Mouse (Mus musculus) gastrocnemius, postnatal 4 days (tissue): ENCODE measurements at regions not wholly inside any gene's neighbourhood (a gene's known extent, or its start where the extent isn't known, plus 50 kb on each side); places are given as distances from the start of the nearest gene placed in this dataset.
A peak's percentile ranks its signal among the peaks of the same experiment; 100 is the strongest.

Experiments used
- DNase-seq, 2 experiments: peaks; one replicate each; pipeline ENCODE4 v3.0.0; 2021 to 2022; ENCODE audit warnings: low spot score in 2 of 2, mixed read lengths in 2 of 2

DNA sequence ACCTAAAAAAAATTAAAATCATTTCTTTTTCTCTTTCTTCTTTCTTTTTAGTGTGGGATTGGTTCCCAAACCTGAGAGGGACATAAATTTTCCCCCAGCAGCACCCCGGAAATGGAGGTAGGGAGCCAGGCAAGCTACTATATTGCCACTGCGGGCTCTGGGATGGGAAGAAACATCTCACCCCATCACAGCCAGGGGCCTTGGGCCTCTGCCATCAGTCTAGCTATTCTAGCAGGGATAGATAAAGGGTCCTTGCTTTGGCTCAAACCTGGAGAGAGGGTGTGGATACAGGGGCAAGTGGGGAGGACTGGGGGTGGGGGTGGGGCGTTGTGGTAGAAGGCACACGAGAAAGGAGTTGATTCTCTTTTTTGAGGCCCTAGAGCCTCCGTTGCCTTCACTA lies 116.3 kb upstream of the Lhx1 start:
- DNase-seq: no peak

DNA sequence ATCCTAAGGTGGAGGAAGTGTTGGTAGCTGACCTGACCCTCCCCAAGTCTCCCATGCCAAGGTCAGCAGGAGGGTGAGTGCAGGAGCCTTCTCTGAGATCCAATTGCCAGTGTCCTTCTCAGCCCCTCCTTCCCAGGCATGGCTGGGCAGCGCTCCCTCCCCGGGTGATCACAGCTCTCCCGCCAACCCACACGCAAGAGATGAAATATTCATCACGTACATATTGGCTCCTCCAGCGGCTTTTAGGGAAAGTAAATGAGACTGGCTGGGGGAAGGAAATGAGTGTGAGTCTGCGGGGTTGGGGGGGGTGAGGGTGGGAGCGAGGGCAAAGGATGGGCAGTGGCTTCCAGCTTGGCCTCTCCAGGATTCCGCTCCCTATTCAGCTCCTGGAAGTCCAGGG lies 113.0 kb upstream of the Lhx1 start:
- DNase-seq: no peak

DNA sequence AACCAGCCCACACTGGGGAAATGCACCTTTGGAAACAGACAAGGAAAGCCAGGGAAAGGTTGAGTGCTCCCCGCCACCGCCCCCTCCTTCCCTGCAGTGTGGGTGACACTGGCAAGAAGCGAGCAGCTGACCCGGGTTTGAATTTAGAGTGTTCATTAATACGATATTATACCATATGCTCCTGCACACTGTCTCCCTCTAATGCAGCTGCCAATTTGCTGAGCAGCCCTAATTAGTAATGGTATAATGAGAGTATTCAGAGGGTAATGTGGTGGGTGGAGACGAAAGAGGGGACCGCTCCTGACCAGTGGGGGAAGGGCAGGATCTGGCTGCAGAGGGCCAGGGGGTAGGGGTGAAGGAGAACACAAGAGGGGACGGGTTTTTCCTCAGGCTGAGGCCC lies 111.9 kb upstream of the Lhx1 start:
- no peak for DNase-seq

DNA sequence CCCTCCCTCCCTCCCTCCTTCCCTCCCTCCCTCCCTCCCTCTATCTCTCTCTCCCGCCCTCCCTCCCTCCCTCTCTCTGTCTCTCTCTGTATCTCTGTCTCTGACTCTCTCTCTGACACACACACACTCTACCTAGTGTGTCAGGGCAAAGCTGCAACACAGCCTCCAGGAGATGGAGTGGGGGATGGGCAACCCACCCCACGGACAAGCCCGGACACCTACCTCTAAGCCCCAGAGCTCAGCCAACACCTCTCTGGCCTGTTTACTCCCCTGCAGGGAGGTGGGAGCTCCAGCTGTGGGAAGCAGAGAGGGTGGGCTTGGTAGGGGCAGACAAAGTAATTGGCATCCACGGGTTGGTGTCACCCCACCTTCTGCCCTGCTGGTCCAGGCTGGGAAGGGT lies 109.7 kb upstream of the Lhx1 start:
- DNase-seq: no peak

DNA sequence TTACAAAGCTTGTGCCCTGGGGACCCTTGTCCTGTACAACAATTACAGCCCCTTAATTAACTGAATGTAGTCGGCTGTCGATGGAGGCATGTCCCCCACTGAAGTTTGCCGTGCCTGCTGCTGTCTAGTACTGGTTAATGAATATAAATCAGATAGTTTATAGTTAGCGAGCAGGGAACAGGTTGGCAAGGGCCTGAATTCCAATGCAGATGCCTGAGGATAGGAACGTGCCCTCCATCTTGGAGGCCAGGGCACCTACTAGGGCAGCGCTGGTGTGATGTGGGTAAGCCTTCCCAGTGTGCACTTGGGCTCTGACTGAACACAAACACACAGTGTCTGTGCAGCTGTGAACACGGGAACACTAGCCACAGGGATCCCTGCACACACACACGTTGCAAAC lies 108.0 kb upstream of the Lhx1 start:
- no peak for DNase-seq

DNA sequence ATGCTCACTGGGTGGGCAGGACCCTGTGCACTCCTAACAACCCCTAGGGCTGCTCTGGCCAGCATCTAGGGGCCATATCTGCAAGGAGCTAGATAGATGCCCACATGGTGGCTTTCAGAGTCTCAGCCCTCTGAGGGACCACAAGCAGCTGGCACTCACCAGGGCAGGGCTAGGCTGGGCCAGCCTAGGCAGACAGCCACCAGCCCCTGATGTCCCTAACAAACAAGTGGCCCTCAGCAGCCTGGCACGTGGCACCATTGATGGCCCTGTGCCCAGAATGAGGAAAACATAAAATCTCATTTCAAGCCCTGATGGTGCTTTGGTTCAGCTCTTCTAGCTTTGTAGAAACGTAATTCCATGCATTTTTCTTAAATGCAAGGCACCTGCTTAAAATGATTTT lies 102.8 kb upstream of the Lhx1 start:
- peak in 1 of 2 experiments; percentile 23 for DNase-seq

DNA sequence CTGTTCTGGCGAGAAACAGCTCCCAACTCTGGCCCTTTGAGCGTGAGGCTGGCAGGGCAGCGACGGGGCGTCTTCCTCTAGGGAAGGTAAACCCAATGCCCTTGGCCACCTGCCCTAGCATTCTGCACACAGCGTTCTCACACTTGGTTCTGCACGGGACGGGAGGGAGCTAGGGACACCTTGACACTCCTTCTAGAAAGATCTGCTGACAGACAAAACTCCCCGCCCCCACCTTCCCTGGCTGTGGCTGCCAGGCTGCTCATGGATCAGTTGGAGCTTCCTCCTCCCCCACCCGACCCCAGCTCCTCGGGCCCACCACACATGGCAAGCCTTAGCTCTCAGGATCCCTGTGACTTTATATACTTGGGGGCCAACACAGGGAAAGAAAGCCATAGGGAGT lies 102.3 kb upstream of the Lhx1 start:
- no peak for DNase-seq

DNA sequence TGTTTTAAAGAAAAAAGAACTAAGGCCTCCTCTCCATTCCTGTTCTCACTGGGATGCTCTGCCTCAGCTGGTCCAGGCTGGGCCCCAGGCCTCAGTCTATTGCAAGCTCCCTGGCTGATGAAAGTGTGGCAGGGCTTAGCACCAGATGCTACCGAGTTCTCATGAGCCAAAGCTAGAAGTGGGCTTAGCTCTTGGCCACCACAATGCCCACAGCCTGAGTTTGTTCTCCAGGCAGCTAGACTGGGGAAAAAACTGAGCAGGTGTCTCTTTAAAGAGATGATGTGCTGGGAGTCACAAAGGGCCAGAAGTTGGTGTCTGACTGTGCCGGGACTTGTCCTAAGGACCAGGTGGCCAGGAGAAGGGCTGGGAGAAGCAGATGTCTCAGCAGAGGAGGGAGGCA lies 101.9 kb upstream of the Lhx1 start:
- DNase-seq: no peak

DNA sequence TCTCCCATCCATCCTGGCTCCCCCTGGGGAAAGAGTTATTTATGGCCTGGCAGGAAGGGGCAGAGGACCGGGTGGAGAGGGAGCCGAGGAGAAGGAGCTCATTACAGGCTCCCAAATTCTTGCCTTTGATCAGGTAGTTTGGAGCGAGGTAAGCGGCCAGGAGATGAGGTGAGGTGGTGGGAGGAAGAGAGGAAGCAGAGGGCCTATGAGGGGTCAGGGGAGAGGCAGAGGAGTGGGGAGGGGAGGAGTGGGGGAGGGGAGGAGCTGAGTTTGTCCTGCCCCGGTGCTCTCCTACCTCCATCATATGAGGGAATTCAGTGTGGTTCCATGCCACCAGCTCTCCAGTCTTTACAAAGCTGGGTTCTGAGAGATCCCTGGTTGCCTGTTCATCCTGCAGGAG lies 98.8 kb upstream of the Lhx1 start:
- DNase-seq: no peak

DNA sequence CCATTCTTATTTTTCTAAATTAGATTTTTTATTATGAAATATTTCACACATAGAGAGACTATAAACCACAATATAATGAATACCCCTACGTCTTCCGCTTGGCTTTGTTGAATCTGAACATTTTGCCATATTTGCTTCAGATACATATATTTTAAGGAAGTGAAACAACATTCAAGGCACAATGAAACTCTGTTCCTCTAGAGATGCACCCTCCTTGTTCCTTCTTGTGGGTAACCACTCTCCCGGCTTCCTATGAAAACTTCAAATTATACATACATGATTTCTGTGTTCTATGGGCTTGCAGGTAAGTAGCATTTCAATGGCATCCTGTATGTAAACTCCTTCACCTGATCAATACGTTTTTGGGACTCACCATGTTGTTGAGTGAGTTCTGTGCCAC lies 94.4 kb upstream of the Lhx1 start:
- no peak for DNase-seq

DNA sequence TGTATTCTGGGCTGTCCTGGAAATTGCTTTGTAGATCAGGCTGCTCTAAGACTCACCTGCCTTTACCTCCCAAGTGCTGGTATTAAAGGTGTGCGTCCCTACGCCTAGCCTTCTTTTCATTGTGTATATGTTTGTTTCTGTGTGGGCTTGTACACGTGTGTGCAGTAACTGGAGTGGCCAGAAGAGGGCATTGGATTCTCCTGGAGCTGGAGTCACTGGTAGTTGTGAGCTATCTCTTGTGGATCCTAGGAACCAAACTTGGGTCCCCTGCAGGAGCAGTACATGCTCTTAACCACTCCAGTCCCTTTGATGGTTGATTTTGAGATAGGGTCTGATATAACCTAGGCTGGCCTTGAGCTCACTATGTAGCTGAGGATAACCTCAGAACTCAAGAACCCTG lies 93.2 kb upstream of the Lhx1 start:
- DNase-seq: no peak

DNA sequence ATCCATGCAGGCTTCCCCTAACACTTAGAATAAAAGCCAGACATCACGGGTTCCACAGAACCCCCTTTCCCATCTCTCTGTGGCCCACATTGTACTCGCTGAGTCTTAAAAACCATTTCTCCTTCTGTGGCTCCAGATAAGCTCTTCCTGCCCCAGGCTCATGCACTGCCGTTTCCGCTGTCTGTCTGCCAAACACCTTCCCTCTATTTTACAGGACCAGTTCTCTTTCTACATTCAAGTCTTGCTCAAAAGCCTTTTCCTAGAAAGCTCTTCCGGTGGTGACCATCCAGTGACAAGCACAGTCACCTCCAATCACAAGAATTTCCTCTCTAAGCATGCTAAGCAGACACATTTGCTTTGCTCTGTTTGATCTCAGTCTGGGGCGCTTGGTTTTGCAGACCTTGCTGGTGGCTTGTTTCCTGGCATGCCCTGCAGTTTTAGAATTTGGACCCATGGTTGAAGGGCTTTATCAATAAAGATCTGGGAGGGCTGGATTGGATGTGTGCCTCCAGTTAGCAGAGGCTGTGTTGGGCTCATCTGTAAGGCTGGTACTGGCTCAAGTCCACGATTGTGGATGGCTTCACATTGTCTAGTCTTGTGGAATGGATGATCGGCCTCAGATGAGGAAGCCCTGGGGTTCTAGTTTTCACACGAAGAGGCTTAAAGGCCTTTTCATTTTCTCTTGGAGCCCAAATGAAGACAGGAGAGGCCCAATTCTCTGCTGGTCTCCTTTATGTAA lies 87.8 kb upstream of the Lhx1 start:
- DNase-seq: no peak

DNA sequence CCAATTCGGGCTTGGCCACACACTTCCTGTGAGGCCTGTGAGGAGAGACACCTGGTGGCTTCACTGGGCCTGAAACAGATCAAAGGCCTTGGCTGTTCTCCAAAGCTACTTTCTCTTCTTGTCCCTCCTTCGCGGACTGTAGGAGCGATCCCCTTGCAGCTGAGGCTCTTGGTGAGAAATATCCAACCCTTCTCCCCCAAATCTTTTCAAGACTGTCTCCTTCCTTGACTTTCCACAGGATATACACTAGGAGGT lies 86.2 kb upstream of the Lhx1 start:
- DNase-seq: no peak

DNA sequence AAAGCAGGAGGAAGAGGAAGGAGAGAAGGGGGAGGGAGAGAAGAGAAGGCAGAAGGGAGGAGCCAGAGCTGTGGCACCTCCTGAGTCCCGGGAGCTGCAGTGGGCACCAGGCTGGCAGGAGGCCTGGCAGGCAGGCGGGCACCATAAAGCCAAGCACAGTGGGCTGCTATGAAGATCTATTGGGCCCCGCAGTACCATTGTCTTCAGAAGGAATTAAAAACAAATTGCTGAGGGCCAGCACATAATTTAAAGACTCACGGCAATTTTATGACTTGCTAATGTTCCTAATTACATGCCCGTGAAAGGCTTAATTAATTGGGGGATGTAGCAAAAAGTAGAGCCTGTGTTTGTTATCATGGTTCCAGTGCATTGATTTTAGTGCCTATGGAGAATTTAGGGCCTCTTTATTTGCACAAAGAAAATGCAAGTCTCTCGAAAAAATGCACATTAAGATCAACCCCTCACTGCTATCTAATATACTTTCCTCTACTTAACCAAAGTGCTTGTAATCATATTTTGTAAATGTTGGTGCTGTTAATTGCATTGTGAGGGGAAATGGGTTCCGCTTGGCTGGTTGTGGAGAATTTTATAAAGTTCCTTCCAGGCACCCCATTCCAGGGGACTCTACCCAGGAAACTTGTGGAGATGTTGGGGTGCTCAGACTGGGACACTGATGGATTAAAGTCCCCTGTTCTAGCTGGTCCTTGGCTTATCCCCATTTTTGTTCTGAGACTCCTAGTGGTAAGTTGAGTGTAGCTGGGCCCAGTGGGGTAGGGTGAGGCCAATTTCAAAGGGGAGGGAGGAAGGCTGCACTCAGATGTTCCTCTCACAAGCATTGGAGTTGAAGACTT lies 85.7 kb upstream of the Lhx1 start:
- no peak for DNase-seq

DNA sequence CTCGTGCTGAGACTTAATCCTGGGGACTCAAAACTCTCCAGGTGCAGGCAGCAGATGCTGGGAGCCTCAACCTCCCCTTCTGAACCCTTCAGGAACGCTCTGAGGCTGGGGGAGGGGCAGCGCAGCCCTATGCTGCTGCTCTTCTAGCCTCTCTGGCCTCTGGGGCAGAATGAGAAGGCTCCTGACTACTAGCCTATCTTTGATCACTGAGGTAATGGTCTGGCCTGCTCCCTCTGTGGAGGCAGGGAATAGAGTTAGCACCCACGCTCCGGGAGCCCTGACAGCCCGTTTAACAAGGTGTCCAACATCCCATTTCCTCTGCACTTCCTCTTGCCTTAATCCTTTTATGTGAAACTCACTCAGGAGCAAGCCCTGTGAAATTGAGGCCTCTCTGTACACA lies 79.4 kb upstream of the Lhx1 start:
- DNase-seq: no peak

DNA sequence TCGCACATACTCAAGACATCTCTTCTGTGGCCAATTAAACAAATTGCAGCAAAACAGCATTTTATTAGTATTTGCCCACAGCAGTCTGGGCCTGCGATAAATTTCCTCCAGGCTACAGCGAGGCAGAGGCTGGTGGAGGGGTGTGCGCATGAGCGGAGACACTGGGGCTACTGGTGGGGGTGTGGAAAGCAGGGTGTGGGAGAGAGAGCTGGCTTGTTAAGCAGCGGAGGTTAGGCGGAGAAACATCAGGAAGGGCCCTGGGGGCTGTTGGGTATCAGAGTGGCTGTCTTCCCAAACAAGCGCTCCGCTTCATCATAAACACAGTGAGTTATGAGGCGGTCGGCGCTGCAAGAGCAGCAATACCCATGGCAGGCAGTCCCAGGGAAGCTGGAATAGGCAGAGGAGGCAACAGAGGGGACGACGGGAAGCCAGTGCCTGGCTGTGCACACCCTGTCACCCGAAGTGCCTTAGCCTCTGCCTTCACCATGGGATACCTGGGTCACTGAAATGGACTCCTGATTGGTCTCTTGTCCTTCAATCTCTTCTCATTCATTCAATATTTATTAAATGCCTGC lies 74.0 kb upstream of the Lhx1 start:
- DNase-seq: no peak

DNA sequence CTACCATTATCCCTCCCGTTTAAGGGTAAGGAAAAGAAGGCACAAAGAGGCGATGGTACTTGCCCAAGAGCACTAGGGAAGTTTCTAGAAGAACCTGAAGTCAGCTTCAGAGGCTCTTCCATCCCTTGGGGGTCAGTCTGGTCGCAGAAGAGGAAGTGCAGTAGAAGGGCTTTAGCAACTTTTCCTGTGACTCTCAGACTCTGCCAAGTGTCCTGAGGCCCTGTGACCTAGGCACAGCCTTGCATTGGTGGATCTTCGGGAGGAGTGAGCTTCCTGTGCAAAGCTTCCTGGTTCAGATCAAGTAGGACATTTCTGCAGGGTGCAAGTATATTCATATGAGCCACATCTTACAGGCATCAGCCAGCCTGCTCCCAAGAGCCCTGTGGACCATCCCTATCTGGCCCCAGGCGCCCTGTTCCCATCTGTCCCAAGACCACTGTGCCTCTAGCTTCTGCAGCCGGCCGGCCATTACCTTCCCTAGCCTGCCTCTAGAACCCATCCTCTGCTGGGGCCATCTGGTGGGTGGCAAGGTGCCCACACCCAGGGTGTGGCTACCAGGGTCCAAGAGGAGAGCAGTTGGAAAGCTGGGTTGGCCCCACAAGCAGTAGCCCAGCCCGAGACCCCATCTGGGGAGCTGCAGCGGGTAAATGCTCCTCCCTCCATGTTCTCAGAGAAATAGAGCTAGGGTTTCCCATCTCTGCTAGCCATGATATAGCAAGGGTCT lies 72.4 kb upstream of the Lhx1 start:
- DNase-seq: no peak

DNA sequence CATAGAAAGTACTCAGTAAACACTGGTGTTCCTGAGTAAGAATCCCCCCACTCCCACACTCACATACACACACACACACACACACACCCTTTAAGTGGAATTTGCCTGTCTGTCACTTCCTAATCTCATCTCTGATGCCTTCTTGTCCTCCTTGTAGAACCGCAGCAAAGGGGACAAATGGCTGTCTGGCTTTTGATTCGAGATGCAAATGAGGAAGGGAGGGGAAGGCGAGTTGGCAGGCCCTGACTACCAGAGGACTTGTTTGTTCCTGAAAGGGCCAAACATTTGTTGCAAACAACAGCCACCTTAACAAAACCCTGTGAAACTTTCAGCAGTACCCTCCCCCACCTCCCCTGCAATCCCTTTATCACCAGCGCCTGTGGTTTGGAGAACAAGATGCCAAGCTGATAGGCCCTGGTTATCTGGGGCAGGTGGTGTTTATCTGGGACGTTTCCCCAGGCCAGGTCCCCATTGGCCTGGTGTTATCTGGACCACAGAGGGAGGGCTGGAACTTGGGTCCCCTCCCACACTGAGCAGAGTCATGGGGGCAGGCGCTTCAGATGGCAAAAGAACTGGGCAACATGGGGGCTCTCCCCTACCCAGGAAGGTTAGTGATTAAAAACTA lies 67.5 kb upstream of the Lhx1 start:
- DNase-seq: no peak

DNA sequence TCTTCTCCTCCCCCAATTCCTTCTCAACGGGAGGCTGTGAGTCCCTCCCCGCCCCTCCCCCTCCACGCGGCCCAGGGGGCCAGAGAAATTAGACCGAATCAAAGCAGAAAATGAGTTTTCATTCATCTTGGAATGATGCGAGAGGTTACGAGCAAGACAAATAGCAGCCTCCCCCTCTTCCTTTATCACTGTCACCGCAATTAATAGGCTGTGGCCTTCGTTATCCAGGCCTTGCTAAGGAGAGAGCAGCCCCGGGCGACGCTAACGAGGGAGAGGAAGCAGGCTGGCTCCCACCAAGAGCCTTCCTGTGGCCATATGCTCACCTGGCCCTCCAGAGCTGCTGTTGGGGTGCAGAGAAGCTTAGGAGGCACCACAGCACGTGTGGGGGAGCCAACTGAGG lies 61.8 kb upstream of the Lhx1 start:
- no peak for DNase-seq

DNA sequence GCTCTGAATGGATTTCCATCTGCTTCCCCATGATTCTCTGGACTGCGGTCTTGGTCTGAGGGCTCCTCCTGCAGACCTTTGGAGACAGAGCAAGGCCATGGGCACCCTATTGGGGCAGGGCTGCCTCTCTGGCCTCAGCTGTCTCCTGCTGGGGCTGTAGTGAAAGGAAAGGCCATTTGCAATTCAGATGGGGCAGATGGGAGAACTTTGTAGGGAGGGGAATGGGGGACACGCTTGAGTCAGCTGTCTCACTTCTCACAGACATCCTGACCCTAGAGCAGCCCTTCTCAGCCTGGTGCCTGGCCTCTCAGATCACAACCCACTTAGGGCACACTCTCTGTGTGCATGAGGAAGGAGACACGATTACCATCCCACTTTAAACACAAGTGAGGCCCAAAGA lies 60.3 kb upstream of the Lhx1 start:
- DNase-seq: no peak

DNA sequence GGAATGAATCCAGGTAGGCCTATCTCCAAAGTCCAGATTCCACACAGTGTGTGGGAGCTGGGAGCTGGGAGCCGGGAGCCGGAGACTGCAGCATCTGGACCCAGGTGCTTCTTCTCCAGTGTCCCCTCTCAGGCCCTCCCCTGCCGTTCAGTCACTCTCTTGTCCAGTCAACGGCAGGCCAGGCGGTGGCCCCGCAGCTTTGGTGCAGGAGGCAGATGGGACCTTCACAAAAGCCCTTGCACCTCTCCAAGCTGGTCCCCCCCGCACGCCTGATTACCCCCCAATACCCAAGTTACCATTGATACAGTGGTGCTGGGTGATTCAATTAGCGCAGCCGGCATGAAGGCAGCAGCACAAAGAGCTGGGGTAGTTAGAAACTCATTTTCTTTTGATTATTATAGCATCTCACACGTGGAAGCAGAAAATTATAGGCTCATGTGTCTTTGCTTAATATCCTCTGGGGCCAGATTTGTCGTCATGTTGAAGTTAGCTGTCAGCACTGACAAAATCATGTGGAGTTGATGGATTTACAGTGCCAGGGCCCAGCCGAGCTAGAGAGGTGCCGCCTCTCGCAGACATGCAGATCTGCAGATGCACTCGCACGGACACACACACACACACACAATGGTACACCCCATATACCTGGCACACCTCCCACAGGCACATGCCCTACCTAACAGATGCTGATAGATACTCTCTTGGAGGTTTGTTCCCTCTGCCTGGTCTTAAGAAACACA lies 53.6 kb upstream of the Lhx1 start:
- DNase-seq: no peak
